In the genomic region with DNA sequence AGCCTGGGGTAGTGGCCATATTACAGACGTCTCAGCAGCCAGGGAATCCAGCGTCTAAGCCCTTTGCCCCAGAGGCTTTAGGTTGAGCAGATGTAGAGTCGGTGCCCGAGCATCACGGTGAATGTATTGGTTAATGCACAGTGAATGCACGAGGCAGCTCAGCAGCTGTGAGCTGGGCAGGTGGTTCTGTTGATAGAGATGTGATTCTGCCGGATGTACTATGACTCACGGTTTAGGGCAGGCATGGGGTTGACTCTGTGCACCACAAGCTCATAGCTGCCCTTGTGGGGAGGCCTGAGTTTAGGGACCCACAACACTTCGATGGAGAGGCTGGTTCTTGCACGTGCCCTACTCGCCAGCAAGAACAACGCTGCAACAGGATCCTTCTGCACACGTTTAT, we compare ENCODE assay signal across 24 mouse cellular contexts. TPM values are rescaled to one million over a fixed set of nuclear protein-coding genes. Genes with fewer than 3 reads are reported as not detected.
DNase-seq lines count a peak whose midpoint lies in the region; ATAC-seq and TF ChIP-seq lines count a peak whose summit lies in the region.
"Had no signal": no experiment of that assay in that cellular context is flagged by ENCODE, and none has a peak within 500 bp of the region (broad histone marks: within the 10 kb centered on the region; RNA-seq: fewer than 3 reads in every experiment).

No protein-coding gene starts in this region.

- no peak for ATAC-seq in forebrain, embryonic 11.5 days (replicated peaks; ENCODE audit: low FRiP score)
- ATAC-seq in megakaryocyte, adult 5-6 weeks (ENCODE audit: poor library complexity, severe bottlenecking), result no peak
- ATAC-seq: activated CD4-positive, CD25-positive, alpha-beta regulatory T cell, adult 4 months; CD4-positive, CD25-positive, alpha-beta regulatory T cell, adult 4 months; Patski had no signal

- H3K4me3 ChIP-seq in C2C12 (ENCODE audit: insufficient read depth, poor library complexity, severe bottlenecking), result no peak overlapping the region
- H3K4me3 ChIP-seq in myocyte, result no peak overlapping the region
- no peak overlapping the region for H3K4me3 ChIP-seq in forebrain, embryonic 11.5 days (ENCODE audit: low read depth, low read length)

- peaks cover 98% of the 10 kb centered on the region for H3K79me3 ChIP-seq in C2C12 (ENCODE audit: low read depth)

- H3K27me3 ChIP-seq in C2C12 (ENCODE audit: control insufficient read depth, insufficient read depth, insufficient read length) (no peaks in the 10 kb centered on the region), myocyte (ENCODE audit: control insufficient read depth, insufficient read depth, insufficient read length) (no peaks in the 10 kb centered on the region)
- no peaks in the 10 kb centered on the region for H3K27me3 ChIP-seq in forebrain, embryonic 11.5 days (ENCODE audit: control insufficient read depth, insufficient read depth, low read length)
- H3K27me3 ChIP-seq: CH12.LX had no signal

- TF ChIP-seq POLR2A in myocyte (IDR thresholded peaks at IDR 0.05; ENCODE audit: insufficient read length, low read depth), result no peak

- H3K4me2 ChIP-seq in myocyte (ENCODE audit: low read depth), result no peak overlapping the region
- H3K4me2 ChIP-seq in forebrain, embryonic 11.5 days (ENCODE audit: low read depth, low read length, severe bottlenecking), result no peak overlapping the region

- 92% methylated on average over 13 of the region's 13 CpGs for WGBS in forebrain, embryonic 11.5 days

- TF ChIP-seq CTCF in C2C12 (IDR thresholded peaks at IDR 0.05; ENCODE audit: control insufficient read depth, insufficient read depth, insufficient read length), result no peak

- H3K9me3 ChIP-seq in forebrain, embryonic 11.5 days (ENCODE audit: control insufficient read depth, low read length), result no peaks in the 10 kb centered on the region; the same call in 1 of the 2 replicates

- H3K36me3 ChIP-seq in C2C12 (ENCODE audit: control insufficient read depth, insufficient read depth) (peaks cover 98% of the 10 kb centered on the region), myocyte (ENCODE audit: control insufficient read depth, insufficient read depth) (peaks cover 68% of the 10 kb centered on the region)
- H3K36me3 ChIP-seq in forebrain, embryonic 11.5 days (ENCODE audit: control insufficient read depth, insufficient read depth, low read length), result no peaks in the 10 kb centered on the region
- H3K36me3 ChIP-seq: G1E had no signal

- no peak overlapping the region for H3K27ac ChIP-seq in forebrain, embryonic 11.5 days (ENCODE audit: low read depth, low read length)

- H3K79me2 ChIP-seq in C2C12 (ENCODE audit: control insufficient read depth, insufficient read depth), result peaks cover 100% of the 10 kb centered on the region
- H3K79me2 ChIP-seq in myocyte (ENCODE audit: control insufficient read depth, insufficient read depth), result peaks cover 94% of the 10 kb centered on the region

- H3ac ChIP-seq in C2C12 (ENCODE audit: control insufficient read depth, insufficient read length, low read depth), result no peak overlapping the region
- H3ac ChIP-seq in myocyte (ENCODE audit: control insufficient read depth, insufficient read length), result no peak overlapping the region

- no peak overlapping the region for H3K9ac ChIP-seq in forebrain, embryonic 11.5 days (ENCODE audit: low read length)

- H3K4me1 ChIP-seq in forebrain, embryonic 11.5 days (replicated peaks; ENCODE audit: control insufficient read depth, insufficient read depth, low read length), result no peaks in the 10 kb centered on the region

- DNase-seq in 416B (ENCODE audit: low read depth), result peak; percentile 91
- no peak for DNase-seq in forebrain, embryonic 11.5 days (ENCODE audit: low spot score)
- no peak for DNase-seq in urinary bladder, postnatal 36 days (ENCODE audit: low spot score in 2 of 2)
- DNase-seq: adrenal gland, adult 2 months; adrenal gland, adult 8-10 months; adrenal gland, postnatal 10 days; adrenal gland, postnatal 14 days; adrenal gland, postnatal 25 days; adrenal gland, postnatal 36 days; B cell, adult 2 months; cerebellum, adult 11 months; cerebellum, adult 11-12 months; cerebellum, adult 18-20 months; cerebellum, adult 2 months; cerebellum, adult 8-10 months had no signal

TF ChIP-seq in C2C12, 6 proteins besides CTCF, POLR2A, EP300 and RAD21:
- TF ChIP-seq MAX (IDR thresholded peaks at IDR 0.05), result no peak
- TF ChIP-seq MYOD1 (IDR thresholded peaks at IDR 0.05; ENCODE audit: control insufficient read depth, insufficient read length, low read depth), result peak; percentile 93

TF ChIP-seq in myocyte, 11 proteins besides CTCF, POLR2A, EP300 and RAD21:
- TF ChIP-seq REST (IDR thresholded peaks at IDR 0.05; ENCODE audit: insufficient read depth, insufficient read length), result no peak
- no peak for TF ChIP-seq E2F4 (IDR thresholded peaks at IDR 0.05; ENCODE audit: insufficient read depth)
- peak in 2 of 3 experiments; percentile 86 to 94 for TF ChIP-seq MYOD1 (IDR thresholded peaks at IDR 0.05; ENCODE audit: control insufficient read depth in 1 of 3, insufficient read length in 2 of 3, low read depth in 2 of 3)
- no peak for TF ChIP-seq USF1 (IDR thresholded peaks at IDR 0.05; ENCODE audit: low read depth)
- no peak for TF ChIP-seq TCF12 (IDR thresholded peaks at IDR 0.05; ENCODE audit: insufficient read depth, poor library complexity, severe bottlenecking)
- TF ChIP-seq CEBPB (IDR thresholded peaks at IDR 0.05; ENCODE audit: insufficient read depth, poor library complexity, severe bottlenecking), result no peak
- TF ChIP-seq TCF3 (IDR thresholded peaks at IDR 0.05; ENCODE audit: insufficient read length, low read depth), result peak; percentile 54
- no peak for TF ChIP-seq POLR2AphosphoS2 (IDR thresholded peaks at IDR 0.05; ENCODE audit: insufficient read length, low read depth)
- no peak for TF ChIP-seq MAX (IDR thresholded peaks at IDR 0.05; ENCODE audit: low read depth)
- peak in 2 of 3 experiments; percentile 71 to 82 for TF ChIP-seq MYOG (IDR thresholded peaks at IDR 0.05; ENCODE audit: control insufficient read depth in 1 of 3, insufficient read depth in 1 of 3, insufficient read length in 2 of 3, low read depth in 2 of 3)
- no peak for TF ChIP-seq SRF (IDR thresholded peaks at IDR 0.05; ENCODE audit: control insufficient read depth, insufficient read length, low read depth)

RNA-seq across cellular contexts. Expression of a gene that starts 51.0 kb away (rescaled TPM):
- 230 TPM for polyA plus RNA-seq in C2C12 (2012; fragmentation: generic; extraction: Trizol)
- polyA plus RNA-seq in myocyte (2012; fragmentation: generic; extraction: Trizol), result 53.3 TPM
- 1.4 and 1.8 TPM in 2 replicates for polyA plus RNA-seq in forebrain, embryonic 11.5 days (2014; fragmentation: Nextera tagmentation; extraction: Ambion mirVana)
- 0.89 TPM in 1 of 2 replicates, not detected in the other for total RNA-seq in megakaryocyte, adult 5-6 weeks (2015)
- 0.24 and 0.70 TPM in 2 replicates for total RNA-seq in megakaryocyte, adult 5-6 weeks (2017)
- total RNA-seq: MEL had no signal
- polyA plus RNA-seq: CD4-positive, CD25-positive, alpha-beta regulatory T cell, adult 4 months; G1E had no signal

Comparison
In these comparisons a context has a peak if more than half of its experiments do, and no peak if none do; other contexts are left out.
1. RNA of a gene that starts 51.0 kb away (polyA plus RNA-seq): 230 TPM in C2C12 (single experiment) and 53.3 TPM in myocyte (single experiment); 1.4 to 1.8 TPM in forebrain, embryonic 11.5 days; every median in the first group is over 10 times any median in the second.